Mouse (Mus musculus) stomach, postnatal 0 days (tissue): Measurements from ENCODE around the gene Psme2b.
"Not testable (repeated sequence)": the region's sequence is repeated elsewhere in the genome, so short reads cannot be mapped to it uniquely, and the experiment has no call there.

ENCODE experiments used
- CTCF ChIP-seq: IDR thresholded peaks from 2 replicates; pipeline ENCODE4 v1.5.1; 2016; ENCODE audit warnings: antibody characterized with exemption, low read depth, mild to moderate bottlenecking, moderate library complexity
- EP300 ChIP-seq: optimal IDR thresholded peaks from 2 replicates; pipeline ENCODE3; 2016; ENCODE audit warnings: antibody characterized with exemption

- TF ChIP-seq CTCF, EP300: not testable (repeated sequence)
These were observed 45.1 kb downstream of the Psme2b start for GRCm38 (mm10) chr11:48900654-48901566.
